In genomic region chr13:21326657-21327211, GRCm38 (mm10) we compare ENCODE assay signal across 8 mouse cellular contexts. TPM values are rescaled to one million over a fixed set of nuclear protein-coding genes. Genes with fewer than 3 reads are reported as not detected.
DNase-seq lines count a peak whose midpoint lies in the region; ATAC-seq lines count a peak whose summit lies in the region.

No protein-coding gene starts in this region.

- peak; percentile 82 for DNase-seq in adipocyte (ENCODE audit: low spot score)
- peak; percentile 77 to 82 for DNase-seq in cerebellum, postnatal 4 days (ENCODE audit: low spot score in 2 of 2)
- peak; percentile 13 to 36 for DNase-seq in gastrocnemius, adult 8-10 months (ENCODE audit: low spot score in 2 of 2)
- DNase-seq in hindlimb bud, embryonic 11.5 days (ENCODE audit: extremely low spot score, low read depth, low spot score) = peak; percentile 86
- DNase-seq in left cerebral cortex, adult 8-10 months (ENCODE audit: low spot score in 2 of 2) = peak; percentile 28 to 67
- peak; percentile 94 for DNase-seq in right cerebral cortex, postnatal 4 days

- peak; percentile 74 for ATAC-seq in megakaryocyte progenitor cell, adult 5-6 weeks (replicated peaks; ENCODE audit: poor library complexity)
- ATAC-seq in erythroid progenitor cell, adult 5-6 weeks (replicated peaks; ENCODE audit: low FRiP score, poor library complexity, severe bottlenecking) = no peak

RNA-seq across cellular contexts. Expression of gene Gpx6, which starts 14.8 kb away (rescaled TPM):
- total RNA-seq in gastrocnemius, adult 8-10 months (2022) = not detected
- 1 to 10 TPM in 1 of 4 experiments, under 1 TPM in 3; 0.28 to 1.4 (median 0.59) TPM for total RNA-seq in left cerebral cortex, adult 8-10 months (2022)
- total RNA-seq in megakaryocyte progenitor cell, adult 5-6 weeks (2015) = not detected in 2 replicates
- total RNA-seq in megakaryocyte progenitor cell, adult 5-6 weeks (2017) = not detected in 2 replicates
- not detected in 2 replicates for total RNA-seq in erythroid progenitor cell, adult 5-6 weeks (2015; ENCODE audit: low replicate concordance)
- not detected in 2 replicates for total RNA-seq in erythroid progenitor cell, adult 5-6 weeks (2017; ENCODE audit: low replicate concordance)

RNA-seq across cellular contexts. Expression of gene Olfr1367, which starts 20.0 kb away (rescaled TPM):
- not detected for total RNA-seq in gastrocnemius, adult 8-10 months (2022)
- not detected for total RNA-seq in left cerebral cortex, adult 8-10 months (2022)
- total RNA-seq in megakaryocyte progenitor cell, adult 5-6 weeks (2015) = not detected in 2 replicates
- total RNA-seq in megakaryocyte progenitor cell, adult 5-6 weeks (2017) = not detected in 2 replicates
- total RNA-seq in erythroid progenitor cell, adult 5-6 weeks (2015; ENCODE audit: low replicate concordance) = not detected in 2 replicates
- total RNA-seq in erythroid progenitor cell, adult 5-6 weeks (2017; ENCODE audit: low replicate concordance) = not detected in 2 replicates

RNA-seq across cellular contexts. Expression of gene Gpx5, which starts 34.2 kb away (rescaled TPM):
- not detected for total RNA-seq in gastrocnemius, adult 8-10 months (2022)
- total RNA-seq in left cerebral cortex, adult 8-10 months (2022) = not detected
- total RNA-seq in megakaryocyte progenitor cell, adult 5-6 weeks (2015) = not detected in 2 replicates
- not detected in 2 replicates for total RNA-seq in megakaryocyte progenitor cell, adult 5-6 weeks (2017)
- total RNA-seq in erythroid progenitor cell, adult 5-6 weeks (2015; ENCODE audit: low replicate concordance) = not detected in 2 replicates
- not detected in 2 replicates for total RNA-seq in erythroid progenitor cell, adult 5-6 weeks (2017; ENCODE audit: low replicate concordance)

RNA-seq across cellular contexts. Expression of gene Zscan12, which starts 35.9 kb away (rescaled TPM):
- 10 to 100 TPM in 1 of 4 experiments, 1 to 10 TPM in 3; 7.7 to 10.5 (median 8.5) TPM for total RNA-seq in gastrocnemius, adult 8-10 months (2022)
- 1 to 10 TPM; 6.7 to 8.8 (median 7.8) TPM for total RNA-seq in left cerebral cortex, adult 8-10 months (2022)
- 7.5 and 9.1 TPM in 2 replicates for total RNA-seq in megakaryocyte progenitor cell, adult 5-6 weeks (2015)
- 15.5 and 17.5 TPM in 2 replicates for total RNA-seq in megakaryocyte progenitor cell, adult 5-6 weeks (2017)
- 2.9 TPM in 1 of 2 replicates, not detected in the other for total RNA-seq in erythroid progenitor cell, adult 5-6 weeks (2015; ENCODE audit: low replicate concordance)
- total RNA-seq in erythroid progenitor cell, adult 5-6 weeks (2017; ENCODE audit: low replicate concordance) = 0.98 and 3.3 TPM in 2 replicates

Comparison
In these comparisons a context has a peak if more than half of its experiments do, and no peak if none do; other contexts are left out.
1. DNase-seq: peak in every context shown above with its lines; median percentile 94 in right cerebral cortex, postnatal 4 days; 86 in hindlimb bud, embryonic 11.5 days; 82 in adipocyte; 80 in cerebellum, postnatal 4 days; 48 in left cerebral cortex, adult 8-10 months; 24 in gastrocnemius, adult 8-10 months.